ENCODE assay signal across 8 mouse cellular contexts in the genomic region with DNA sequence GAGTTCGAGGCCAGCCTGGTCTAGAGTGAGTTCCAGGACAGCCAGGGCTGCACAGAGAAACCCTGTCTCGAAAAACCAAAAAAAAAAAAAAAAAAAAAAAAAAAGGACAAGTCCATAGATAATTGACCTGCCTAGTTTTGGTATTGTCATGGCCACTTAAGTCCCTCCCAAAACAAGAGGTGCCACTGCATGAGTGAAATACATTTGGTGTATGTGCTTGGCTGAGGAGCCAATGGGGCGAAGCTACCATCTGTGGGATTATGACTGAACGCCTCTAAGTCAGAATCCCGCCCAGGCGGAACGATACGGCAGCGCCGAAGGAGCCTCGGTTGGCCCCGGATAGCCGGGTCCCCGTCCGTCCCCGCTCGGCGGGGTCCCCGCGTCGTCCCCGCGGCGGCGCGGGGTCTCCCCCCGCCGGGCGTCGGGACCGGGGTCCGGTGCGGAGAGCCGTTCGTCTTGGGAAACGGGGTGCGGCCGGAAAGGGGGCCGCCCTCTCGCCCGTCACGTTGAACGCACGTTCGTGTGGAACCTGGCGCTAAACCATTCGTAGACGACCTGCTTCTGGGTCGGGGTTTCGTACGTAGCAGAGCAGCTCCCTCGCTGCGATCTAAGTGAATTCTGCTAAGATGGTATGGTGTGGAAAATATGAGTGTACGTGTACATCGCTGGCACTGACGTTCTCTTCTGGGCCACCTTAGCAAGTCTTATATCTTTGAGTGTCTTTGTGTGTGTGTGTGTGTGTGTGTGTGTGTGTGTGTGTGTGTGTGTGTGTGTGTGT. TPM values are rescaled to one million over a fixed set of nuclear protein-coding genes. Genes with fewer than 3 reads are reported as not detected.
DNase-seq lines count a peak whose midpoint lies in the region.

No protein-coding gene starts in this region.

- DNase-seq in T-cell, adult 2 months (ENCODE audit: low spot score): peak; percentile 100
- DNase-seq in cerebellum, adult 9-11 months: peak; percentile 98
- peak; percentile 100 for DNase-seq in gastrocnemius, postnatal 10 days
- DNase-seq in kidney, adult 11 months: peak; percentile 97
- DNase-seq in layer of hippocampus, postnatal 36 days: peak; percentile 100
- peak; percentile 96 for DNase-seq in lung, postnatal 36 days
- peak; percentile 100 for DNase-seq in spleen, adult 12 weeks (ENCODE audit: low spot score)
- peak; percentile 100 for DNase-seq in urinary bladder, postnatal 10 days (ENCODE audit: low spot score)

RNA-seq across cellular contexts. Expression of gene Txndc11, which starts 9.4 kb away (rescaled TPM):
- total RNA-seq in gastrocnemius, postnatal 10 days (2021): 10 to 100 TPM in 1 of 2 experiments, 1 to 10 TPM in 1; 9.3 to 14.1 TPM
- 10 to 100 TPM; 30.8 to 36.6 TPM for total RNA-seq in layer of hippocampus, postnatal 36 days (2021)

RNA-seq across cellular contexts. Expression of gene Zc3h7a, which starts 32.3 kb away (rescaled TPM):
- total RNA-seq in gastrocnemius, postnatal 10 days (2021): 10 to 100 TPM; 26.9 to 45.7 TPM
- total RNA-seq in layer of hippocampus, postnatal 36 days (2021): 10 to 100 TPM; 70.6 to 99.7 TPM

RNA-seq across cellular contexts. Expression of gene Rsl1d1, which starts 59.2 kb away (rescaled TPM):
- total RNA-seq in gastrocnemius, postnatal 10 days (2021): 10 to 100 TPM; 64.1 to 66.7 TPM
- total RNA-seq in layer of hippocampus, postnatal 36 days (2021): 10 to 100 TPM; 51.9 to 57.7 TPM

Comparison
In these comparisons a context has a peak if more than half of its experiments do, and no peak if none do; other contexts are left out.
1. Peak in every context shown above with its lines: DNase-seq.